Mouse (Mus musculus) megakaryocyte, embryonic 14.5 days (primary cell): Measurements from ENCODE around the gene Myof.

Experiments used
- FLI1 ChIP-seq: IDR thresholded peaks from 2 replicates; pipeline ENCODE4 v1.6.1; 2012; ENCODE audit warnings: low read length, inconsistent platforms, mixed read lengths
- GATA1 ChIP-seq: IDR thresholded peaks from 3 replicates; pipeline ENCODE4 v1.6.1; 2012; ENCODE audit warnings: mixed read lengths, low read length, inconsistent platforms, borderline replicate concordance

GRCm38 (mm10) chr19:37912501-37912900 is 130.9 kb downstream of the Myof start:
- TF ChIP-seq GATA1 = no peak
- no peak for TF ChIP-seq FLI1
